ENCODE assay signal across 25 mouse cellular contexts in the genomic region with DNA sequence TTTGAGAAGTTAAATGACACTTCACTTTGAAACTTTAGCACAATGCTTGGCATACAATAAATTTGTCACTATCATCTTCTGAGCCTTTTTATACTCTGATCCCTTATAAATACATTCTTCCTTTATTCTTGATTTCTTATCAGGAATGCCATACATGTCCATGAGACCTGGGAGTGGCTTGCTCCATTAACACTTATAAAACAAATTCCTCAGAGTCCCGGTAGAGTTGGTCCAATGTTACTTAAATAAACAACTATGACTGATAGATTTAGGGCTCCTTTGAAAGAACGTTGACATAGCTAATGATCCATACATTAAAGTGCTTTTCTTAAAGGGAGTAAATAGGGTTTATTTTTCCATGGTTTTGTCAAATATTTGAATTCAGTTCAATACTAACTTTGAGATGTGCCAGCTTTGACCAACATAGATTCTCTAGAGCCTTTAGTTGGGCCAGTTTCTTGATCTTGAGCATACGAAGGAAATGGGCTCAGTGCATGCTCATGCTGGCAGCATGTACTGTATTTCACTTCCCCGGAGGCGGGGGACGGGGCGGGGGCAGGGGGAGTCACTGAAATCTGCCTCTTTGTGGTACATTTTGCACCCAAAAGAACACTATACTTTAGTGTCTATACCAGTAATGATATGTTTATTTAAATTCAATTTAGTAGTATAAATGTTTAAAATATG.
"Had no signal": no experiment of that assay in that cellular context is flagged by ENCODE, and none has a peak within 500 bp of the region (broad histone marks: within the 10 kb centered on the region; RNA-seq: fewer than 3 reads in every experiment).

No protein-coding gene starts in this region.

- H3K27me3 ChIP-seq: heart, embryonic 13.5 days; heart, embryonic 15.5 days; hindbrain, embryonic 13.5 days; hindbrain, embryonic 15.5 days; intestine, embryonic 15.5 days; limb, embryonic 12.5 days had no signal

- DNase-seq: gastrocnemius, postnatal 14 days; gastrocnemius, postnatal 36 days; heart, adult 11 months; heart, adult 2 months; heart, postnatal 14 days; heart, postnatal 36 days; kidney, adult 18-20 months; kidney, adult 9 months; kidney, postnatal 25 days; kidney, postnatal 4 days; liver had no signal

- H3K4me3 ChIP-seq: heart, adult 2 months; heart, embryonic 13.5 days; heart, embryonic 15.5 days; hindbrain, embryonic 13.5 days; hindbrain, embryonic 15.5 days; intestine, embryonic 15.5 days; layer of hippocampus, adult 2 months; left cerebral cortex, adult 2 months; limb, embryonic 10.5 days; limb, embryonic 12.5 days had no signal

- H3K27ac ChIP-seq: heart, adult 2 months; heart, embryonic 13.5 days; heart, embryonic 15.5 days; hindbrain, embryonic 13.5 days; hindbrain, embryonic 15.5 days; hindbrain, postnatal 0 days; intestine, embryonic 15.5 days; kidney, postnatal 0 days; layer of hippocampus, adult 2 months; left cerebral cortex, adult 2 months; limb, embryonic 10.5 days; limb, embryonic 12.5 days had no signal

- H3K4me1 ChIP-seq: heart, embryonic 13.5 days; heart, embryonic 15.5 days; hindbrain, embryonic 13.5 days; hindbrain, embryonic 15.5 days; intestine, embryonic 15.5 days; limb, embryonic 10.5 days; limb, embryonic 12.5 days had no signal

- H3K9me3 ChIP-seq: heart, embryonic 13.5 days; heart, embryonic 15.5 days; hindbrain, embryonic 13.5 days; hindbrain, embryonic 15.5 days; intestine, embryonic 15.5 days; limb, embryonic 10.5 days had no signal

- H3K4me2 ChIP-seq: heart, embryonic 11.5 days; heart, embryonic 13.5 days; heart, embryonic 15.5 days; hindbrain, embryonic 13.5 days; hindbrain, embryonic 15.5 days; intestine, embryonic 15.5 days; limb, embryonic 12.5 days; liver, embryonic 11.5 days had no signal

- H3K36me3 ChIP-seq: heart, embryonic 13.5 days; heart, embryonic 15.5 days; hindbrain, embryonic 13.5 days; hindbrain, embryonic 15.5 days; intestine, embryonic 15.5 days; limb, embryonic 10.5 days; limb, embryonic 12.5 days had no signal

- ATAC-seq: hindbrain, postnatal 0 days; intestine, embryonic 15.5 days; intestine, postnatal 0 days had no signal

- H3K9ac ChIP-seq: heart, embryonic 13.5 days; heart, embryonic 15.5 days; hindbrain, embryonic 13.5 days; hindbrain, embryonic 15.5 days; intestine, embryonic 15.5 days; limb, embryonic 12.5 days had no signal
